Mouse (Mus musculus) cerebellum, postnatal 4 days (tissue): Measurements from ENCODE around the gene Tenm3.

ENCODE experiments used
- DNase-seq, 2 experiments: peaks; one replicate each; pipeline ENCODE4 v3.0.0; 2022; ENCODE audit warnings: low spot score in 2 of 2, mixed read lengths in 1 of 2

Gene Tenm3

GRCm38 (mm10) chr8:48742741-48743140, 101.0 kb downstream of the Tenm3 start:
- no peak for DNase-seq

DNA sequence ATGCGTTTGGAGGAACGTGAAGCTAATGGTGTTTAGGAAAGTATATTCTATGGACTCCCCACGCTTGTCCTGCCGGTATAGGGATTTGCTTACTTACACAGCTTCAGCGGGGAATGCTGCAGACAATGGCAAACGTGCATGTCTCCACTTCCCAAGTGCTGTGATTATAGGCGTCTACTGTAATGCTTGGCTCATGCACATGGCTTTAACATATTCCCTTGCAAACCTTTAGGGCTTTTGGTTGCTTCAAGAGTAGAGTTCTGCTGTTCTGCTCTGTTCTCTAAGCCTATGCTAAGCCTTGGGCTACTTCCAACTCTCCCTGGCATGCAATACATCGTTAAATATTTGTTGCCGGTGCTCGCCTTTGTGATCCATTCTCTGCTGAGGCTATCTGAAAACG, 102.8 kb downstream of the Tenm3 start:
- DNase-seq = no peak

DNA sequence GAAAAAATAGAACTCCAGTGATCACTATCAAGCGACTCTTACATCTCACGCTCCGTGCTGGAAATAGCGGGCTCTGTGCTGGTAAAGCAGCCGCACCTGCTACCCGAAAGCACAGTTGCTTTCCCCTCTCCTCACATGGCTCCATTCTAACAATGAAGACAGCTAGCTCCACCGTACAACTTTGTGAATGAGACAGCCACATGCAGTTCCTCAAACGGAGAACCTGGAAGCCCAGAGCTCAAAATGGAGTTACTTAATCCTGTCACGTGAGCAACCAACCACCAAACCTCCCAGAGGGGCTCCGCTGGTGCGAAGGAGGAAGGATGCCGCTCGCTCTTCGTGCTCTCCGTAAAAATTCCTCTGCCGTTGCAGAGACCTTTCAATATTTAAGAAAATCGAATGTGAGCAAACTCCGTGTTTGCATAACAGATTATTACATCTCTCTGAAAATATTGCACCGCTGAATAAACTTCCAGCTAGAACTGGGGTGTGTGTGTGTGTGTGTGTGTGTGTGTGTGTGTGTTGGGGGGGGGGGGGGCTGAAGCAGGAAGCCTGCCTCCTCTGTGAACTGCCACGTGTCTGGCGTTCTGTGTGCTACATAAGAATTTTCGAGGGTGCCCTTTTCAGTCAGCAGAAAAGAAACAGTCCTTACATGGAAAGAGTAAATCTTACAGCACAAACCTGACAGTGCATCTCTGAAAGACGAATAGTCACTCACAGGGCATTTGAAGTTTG, 103.4 kb downstream of the Tenm3 start:
- no peak for DNase-seq

- DNase-seq = no peak
These were observed 110.0 kb downstream of the Tenm3 start for GRCm38 (mm10) chr8:48733731-48734130.

DNA sequence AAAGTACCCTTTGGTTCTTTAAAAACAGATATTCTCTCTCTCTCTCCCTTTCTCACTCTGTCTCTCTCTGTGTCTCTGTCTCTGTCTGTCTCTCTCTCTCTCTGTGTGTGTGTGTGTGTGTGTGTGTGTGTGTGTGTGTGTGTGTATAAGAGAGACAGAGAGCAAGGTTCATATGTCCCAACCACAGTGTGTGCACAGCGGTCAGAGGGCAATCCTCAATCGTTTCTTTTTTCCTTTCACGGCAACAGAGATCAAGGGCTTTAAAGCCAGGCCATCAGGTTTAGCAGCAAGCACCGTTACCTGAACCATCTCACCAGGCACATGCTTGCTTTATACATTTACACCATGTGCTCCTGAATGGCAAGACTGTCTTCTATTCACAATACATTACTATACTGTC, 110.7 kb downstream of the Tenm3 start:
- no peak for DNase-seq

DNA sequence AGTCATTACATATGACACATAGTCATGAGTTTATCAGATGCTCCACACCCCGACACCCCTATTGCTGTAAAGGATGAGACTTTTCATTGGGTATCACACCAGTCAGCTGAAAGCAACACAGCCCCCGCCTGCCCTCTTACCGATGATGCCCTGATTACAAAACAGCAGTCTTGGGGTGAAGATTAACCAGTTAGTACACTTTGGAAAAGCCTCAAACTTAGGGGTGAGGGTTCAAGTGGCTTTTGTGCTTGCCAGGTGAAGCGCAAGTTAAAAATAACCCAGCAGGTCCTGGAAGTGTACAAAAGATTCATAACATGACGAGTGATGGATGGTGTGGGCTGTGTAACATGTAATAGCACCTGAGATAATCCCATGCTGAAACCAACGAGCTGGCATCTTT, 113.0 kb downstream of the Tenm3 start:
- no peak for DNase-seq

GRCm38 (mm10) chr8:48728833-48729690, 114.7 kb downstream of the Tenm3 start:
- DNase-seq = no peak

DNA sequence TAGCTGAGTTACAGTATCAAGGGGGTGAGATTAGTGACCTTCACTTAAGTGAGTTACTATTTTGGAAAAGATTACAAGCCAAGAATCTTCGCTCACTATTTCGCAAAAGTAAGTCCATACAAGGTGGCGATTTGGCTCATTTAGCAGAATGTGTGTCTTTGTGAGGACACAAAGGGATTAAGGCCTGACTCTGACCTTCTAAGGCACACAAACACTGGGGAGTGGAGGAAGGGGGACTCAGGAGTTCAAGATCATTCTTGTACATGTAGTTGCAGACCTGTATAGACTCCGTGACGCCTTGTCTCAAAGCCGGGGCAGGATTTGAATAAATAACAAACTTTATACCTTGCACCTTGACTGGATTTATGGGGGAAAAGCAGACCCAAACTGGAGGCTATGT, 115.7 kb downstream of the Tenm3 start:
- no peak for DNase-seq

GRCm38 (mm10) chr8:48722744-48723143, 121.0 kb downstream of the Tenm3 start:
- no peak for DNase-seq

DNA sequence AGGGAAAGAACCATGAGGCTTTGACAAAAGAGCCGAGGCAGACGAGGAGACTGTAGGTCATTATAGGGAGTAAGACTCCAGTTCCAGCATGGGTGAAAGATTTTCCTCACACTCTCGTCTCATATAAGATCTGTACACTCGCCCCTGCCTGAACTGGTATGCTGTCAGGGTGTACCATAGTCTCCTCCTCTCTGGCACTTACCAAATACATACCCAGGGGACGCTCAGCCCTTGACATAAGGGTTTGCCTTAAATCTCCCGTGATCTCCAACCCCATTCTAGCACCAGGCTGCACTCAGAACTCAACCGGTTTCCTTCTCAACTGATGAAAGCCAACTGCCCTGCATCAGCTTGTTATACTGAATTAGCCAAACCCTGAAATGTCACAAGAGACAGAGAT, 121.4 kb downstream of the Tenm3 start:
- no peak for DNase-seq

- DNase-seq = no peak
These were observed 122.4 kb downstream of the Tenm3 start for GRCm38 (mm10) chr8:48721376-48721775.

DNA sequence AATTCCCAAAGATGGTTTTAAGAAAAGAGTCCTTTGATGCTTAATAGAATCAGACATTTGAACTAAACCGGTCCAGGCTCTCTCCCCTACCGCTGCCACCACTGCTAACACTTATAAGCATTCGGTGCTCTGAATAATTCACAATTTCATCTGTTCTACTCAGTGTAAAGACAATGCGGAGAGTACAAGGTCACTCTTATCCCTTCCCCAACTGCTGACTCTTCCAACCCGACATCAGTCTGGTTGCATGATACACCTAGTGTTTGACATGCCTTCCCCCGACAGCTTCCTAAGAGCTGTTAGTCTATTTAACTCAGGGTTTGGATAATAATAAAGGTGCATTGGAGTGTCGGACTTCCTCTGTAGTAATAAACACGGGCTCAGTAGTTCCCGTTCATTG, 128.1 kb downstream of the Tenm3 start:
- DNase-seq = no peak

DNA sequence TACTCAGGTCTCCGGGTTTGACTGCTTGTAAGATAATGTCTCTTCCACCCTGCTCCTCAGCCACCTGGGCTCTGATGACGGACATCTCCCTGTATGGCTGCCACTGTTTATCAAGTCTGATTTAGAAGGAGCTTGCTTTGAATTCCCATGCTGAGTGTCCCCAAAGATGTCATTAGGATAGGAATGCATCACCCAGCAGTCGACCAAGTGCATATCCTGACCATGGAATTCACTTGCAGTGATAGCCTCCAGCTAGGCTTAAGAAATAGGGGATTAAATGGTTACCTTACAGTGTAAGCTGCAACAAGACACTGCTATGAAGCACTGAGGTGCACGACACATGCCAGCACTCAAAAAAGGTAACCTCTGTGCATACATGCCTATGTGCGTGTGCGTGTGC, 137.1 kb downstream of the Tenm3 start:
- no peak for DNase-seq

DNA sequence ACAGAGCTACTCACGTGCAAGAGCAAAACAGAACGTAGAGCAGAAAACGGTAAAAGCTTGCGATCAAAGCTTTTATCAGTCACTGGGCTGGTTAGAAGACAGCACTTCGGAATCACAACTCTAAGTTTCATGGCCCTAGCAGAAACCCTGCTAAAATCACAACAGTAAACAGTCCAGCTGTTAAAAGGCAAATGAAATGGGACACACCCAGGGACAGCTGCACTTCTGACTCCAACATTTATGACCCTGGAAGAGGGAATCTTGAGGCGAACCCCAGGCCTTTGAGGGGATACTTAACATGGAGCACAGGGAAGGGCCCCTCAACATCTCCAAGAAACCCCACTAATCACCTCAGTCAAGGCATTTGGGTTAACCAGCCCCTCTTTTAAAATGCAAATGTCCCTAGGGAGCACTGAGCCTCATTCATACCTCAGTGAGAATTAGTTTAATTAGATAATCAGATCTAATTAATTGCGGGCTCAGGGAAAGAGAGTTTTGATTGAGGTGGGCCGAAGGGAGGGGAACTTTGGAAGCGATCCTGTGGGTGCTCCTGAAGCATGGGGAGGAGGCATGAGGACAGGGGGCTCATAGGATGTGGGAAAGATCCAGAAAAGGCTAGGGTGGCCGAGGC, 138.8 kb downstream of the Tenm3 start:
- DNase-seq = no peak

DNA sequence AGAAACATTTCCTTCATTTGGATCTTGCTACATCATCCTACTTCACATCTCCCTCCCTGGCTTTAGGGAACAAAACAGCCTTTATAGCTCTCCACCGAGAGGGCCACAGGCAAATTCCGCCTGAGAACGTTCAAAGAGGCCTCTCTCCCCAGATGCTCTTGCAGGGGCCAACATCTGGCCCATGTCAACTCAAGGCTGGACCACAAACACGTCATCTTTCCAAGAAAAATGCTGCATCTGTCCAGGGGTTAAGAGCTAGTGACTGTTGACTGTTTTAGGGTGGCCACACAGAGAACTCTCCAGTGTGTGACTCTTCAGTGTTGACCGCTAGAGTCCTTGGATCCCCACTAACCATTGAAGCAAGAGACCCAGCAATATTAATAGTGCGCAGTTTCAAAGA, 139.3 kb downstream of the Tenm3 start:
- DNase-seq = no peak

DNA sequence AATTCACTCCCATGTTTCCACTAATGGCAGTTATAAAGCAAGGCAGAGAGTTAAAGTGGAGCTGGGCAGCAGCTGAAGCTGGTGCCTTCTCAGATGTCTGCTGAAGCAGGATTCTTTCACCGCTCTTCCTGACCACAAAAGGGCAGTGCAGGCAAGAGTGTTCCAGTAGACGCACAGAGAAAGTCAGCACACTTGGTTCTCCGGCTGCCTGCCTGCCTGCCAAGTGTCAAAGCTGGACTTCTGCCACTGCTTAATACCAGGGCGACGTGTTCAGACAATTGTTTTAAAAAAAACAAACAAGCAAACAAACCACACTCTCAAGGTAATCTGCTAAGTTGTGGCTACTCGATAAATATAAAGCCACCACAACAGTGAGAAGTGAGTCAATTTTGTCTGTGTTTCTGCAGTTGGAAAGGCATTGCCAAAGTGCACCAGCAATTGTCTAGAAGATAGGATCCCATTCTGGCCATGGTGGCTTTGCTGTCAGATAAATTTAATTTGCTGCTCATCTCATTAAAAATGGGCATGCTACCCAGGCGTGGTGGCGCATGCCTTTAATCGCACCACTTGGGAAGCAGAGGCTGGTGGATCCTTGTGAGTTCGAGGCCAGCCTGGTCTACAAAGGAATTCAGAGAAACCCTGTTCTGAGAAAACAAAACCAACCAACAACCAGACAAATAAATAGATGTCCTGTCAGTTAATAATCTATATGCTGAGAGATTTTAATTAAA, 152.9 kb downstream of the Tenm3 start:
- peak in 1 of 2 experiments; percentile 34 for DNase-seq

GRCm38 (mm10) chr8:48688706-48689105, 155.0 kb downstream of the Tenm3 start:
- DNase-seq = no peak

DNA sequence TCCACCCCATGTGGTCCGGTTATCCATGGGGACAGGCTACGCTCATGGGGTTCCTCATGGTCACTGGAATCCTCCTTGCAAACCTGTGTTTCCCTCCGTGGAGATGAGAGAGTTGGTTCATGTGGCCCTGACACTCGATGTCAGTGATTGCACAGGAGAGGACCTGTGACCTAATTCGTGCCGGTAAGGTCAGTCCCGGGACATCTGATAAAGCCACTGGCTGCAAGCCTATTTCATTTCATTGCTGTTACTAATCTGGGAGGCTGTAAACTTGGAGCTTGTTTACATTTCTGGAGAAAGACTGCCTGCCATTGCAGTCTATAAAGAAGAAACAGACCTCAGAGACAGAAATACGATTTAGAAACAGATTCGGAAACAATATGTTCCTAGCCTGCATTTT, 155.6 kb downstream of the Tenm3 start:
- DNase-seq = no peak

- DNase-seq = no peak
These were observed 170.3 kb downstream of the Tenm3 start for GRCm38 (mm10) chr8:48673476-48673875.

- DNase-seq = no peak
These were observed 171.3 kb downstream of the Tenm3 start for GRCm38 (mm10) chr8:48672471-48672870.

DNA sequence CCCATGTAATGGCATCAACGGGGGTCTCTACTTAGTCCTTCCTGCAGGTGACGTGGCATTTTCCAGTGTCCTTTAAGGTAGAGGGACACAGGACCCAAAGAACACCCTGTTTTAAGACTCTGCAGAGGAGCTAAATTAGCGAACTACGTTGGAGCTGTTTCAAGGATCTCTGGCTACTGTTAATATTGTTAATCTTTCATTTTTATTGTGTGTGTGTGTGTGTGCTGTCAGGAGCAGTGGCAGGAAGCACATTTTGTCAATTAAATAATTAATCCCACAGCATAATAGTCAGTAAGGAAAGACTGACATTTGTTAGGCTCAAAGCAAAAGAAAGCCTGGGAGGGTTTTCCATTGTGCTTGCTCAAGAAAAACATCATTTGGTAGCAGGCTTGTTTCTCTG, 172.4 kb downstream of the Tenm3 start:
- no peak for DNase-seq

DNA sequence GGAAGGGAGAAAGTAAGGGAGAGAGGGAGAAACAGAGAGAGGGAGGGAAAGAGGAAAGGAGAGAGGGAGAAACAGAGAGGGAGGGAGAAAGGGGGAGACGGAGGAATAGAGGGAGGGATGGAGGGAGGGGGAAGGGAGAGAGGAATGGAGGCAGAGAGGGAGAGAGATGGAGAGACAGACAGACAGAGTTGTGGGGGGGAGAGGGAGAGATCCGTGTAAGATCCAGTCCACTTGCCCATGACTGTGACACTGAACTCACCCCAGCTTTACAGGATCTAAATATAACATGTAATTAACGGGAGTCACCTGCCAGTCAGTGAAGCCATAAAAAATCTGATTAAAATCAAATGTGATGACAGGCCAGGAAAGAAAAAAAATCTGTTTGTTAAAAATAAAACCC, 172.9 kb downstream of the Tenm3 start:
- DNase-seq = no peak
